ENCODE assay signal across 25 mouse cellular contexts in genomic region chr8:92724359-92724758, GRCm38 (mm10). TPM values are rescaled to one million over a fixed set of nuclear protein-coding genes. Genes with fewer than 3 reads are reported as not detected.
DNase-seq lines count a peak whose midpoint lies in the region; ATAC-seq and TF ChIP-seq lines count a peak whose summit lies in the region.
"Had no signal": no experiment of that assay in that cellular context is flagged by ENCODE, and none has a peak within 500 bp of the region (broad histone marks: within the 10 kb centered on the region; RNA-seq: fewer than 3 reads in every experiment).

No protein-coding gene starts in this region.

- TF ChIP-seq POLR2A in heart, adult 2 months (IDR thresholded peaks at IDR 0.05; ENCODE audit: insufficient read depth, low read depth, low read length) = no peak

- TF ChIP-seq CTCF in heart, adult 2 months (IDR thresholded peaks at IDR 0.05) = no peak

- H3K27ac ChIP-seq in heart, adult 2 months = peak overlapping the region; percentile 33
- H3K27ac ChIP-seq in kidney, embryonic 15.5 days = no peak overlapping the region
- H3K27ac ChIP-seq in midbrain, embryonic 10.5 days (replicated peaks) = peak overlapping the region; percentile 68
- H3K27ac ChIP-seq in midbrain, embryonic 13.5 days = no peak overlapping the region
- H3K27ac ChIP-seq in limb, embryonic 10.5 days = peak overlapping the region; percentile 30; the same call in 1 of the 2 replicates
- H3K27ac ChIP-seq: embryonic facial prominence, embryonic 13.5 days; gastrocnemius, adult 2 months; liver, embryonic 13.5 days; macrophage; neural tube, embryonic 13.5 days had no signal

- no peak overlapping the region for H3K4me2 ChIP-seq in kidney, embryonic 15.5 days
- no peak overlapping the region for H3K4me2 ChIP-seq in midbrain, embryonic 13.5 days (replicated peaks)
- H3K4me2 ChIP-seq: embryonic facial prominence, embryonic 13.5 days; liver, embryonic 13.5 days; neural tube, embryonic 13.5 days had no signal

- no peak for TF ChIP-seq EP300 in heart, adult 2 months (IDR thresholded peaks at IDR 0.05; ENCODE audit: insufficient read depth, low read depth, low read length)

- H3K4me3 ChIP-seq in heart, adult 2 months = no peak overlapping the region
- no peak overlapping the region for H3K4me3 ChIP-seq in kidney, embryonic 15.5 days (replicated peaks)
- no peak overlapping the region for H3K4me3 ChIP-seq in midbrain, embryonic 10.5 days
- no peak overlapping the region for H3K4me3 ChIP-seq in midbrain, embryonic 13.5 days (replicated peaks)
- no peak overlapping the region for H3K4me3 ChIP-seq in limb, embryonic 10.5 days
- H3K4me3 ChIP-seq: embryonic facial prominence, embryonic 13.5 days; erythroblast, embryonic 14.5 days; gastrocnemius, adult 2 months; liver, embryonic 13.5 days; neural tube, embryonic 13.5 days had no signal

- WGBS in heart, adult 2 months = 63% methylated on average over 8 of the region's 8 CpGs
- WGBS in kidney, embryonic 15.5 days = 72% methylated on average over 8 of the region's 8 CpGs
- WGBS in midbrain, embryonic 10.5 days = 84% methylated on average over 8 of the region's 8 CpGs
- WGBS in midbrain, embryonic 13.5 days = 64% methylated on average over 8 of the region's 8 CpGs
- 82% methylated on average over 8 of the region's 8 CpGs for WGBS in limb, embryonic 10.5 days

- no peaks in the 10 kb centered on the region for H3K79me2 ChIP-seq in heart, adult 2 months (replicated peaks; ENCODE audit: control insufficient read depth, insufficient read depth, low read length)

- no peaks in the 10 kb centered on the region for H3K4me1 ChIP-seq in heart, adult 2 months (ENCODE audit: control insufficient read depth, insufficient read depth, low read length)
- 0 out of 2 replicates have a peak, but pooled peaks cover 3% of the 10 kb centered on the region for H3K4me1 ChIP-seq in kidney, embryonic 15.5 days
- H3K4me1 ChIP-seq in midbrain, embryonic 10.5 days = peaks cover 43% of the 10 kb centered on the region
- H3K4me1 ChIP-seq in midbrain, embryonic 13.5 days (replicated peaks) = peaks cover 34% of the 10 kb centered on the region
- peaks cover 23% of the 10 kb centered on the region for H3K4me1 ChIP-seq in limb, embryonic 10.5 days
- H3K4me1 ChIP-seq: liver, embryonic 13.5 days had no signal

- H3K36me3 ChIP-seq in heart, adult 2 months (ENCODE audit: control insufficient read depth, insufficient read depth, low read length) = no peaks in the 10 kb centered on the region
- no peaks in the 10 kb centered on the region for H3K36me3 ChIP-seq in kidney, embryonic 15.5 days
- H3K36me3 ChIP-seq in midbrain, embryonic 10.5 days = no peaks in the 10 kb centered on the region
- H3K36me3 ChIP-seq in midbrain, embryonic 13.5 days = no peaks in the 10 kb centered on the region
- no peaks in the 10 kb centered on the region for H3K36me3 ChIP-seq in limb, embryonic 10.5 days
- H3K36me3 ChIP-seq: embryonic facial prominence, embryonic 13.5 days; liver, embryonic 13.5 days; neural tube, embryonic 13.5 days had no signal

- H3K9me3 ChIP-seq in kidney, embryonic 15.5 days (replicated peaks) = no peaks in the 10 kb centered on the region
- no peaks in the 10 kb centered on the region for H3K9me3 ChIP-seq in midbrain, embryonic 10.5 days (replicated peaks)
- no peaks in the 10 kb centered on the region for H3K9me3 ChIP-seq in midbrain, embryonic 13.5 days
- no peaks in the 10 kb centered on the region for H3K9me3 ChIP-seq in limb, embryonic 10.5 days (replicated peaks)
- H3K9me3 ChIP-seq: embryonic facial prominence, embryonic 13.5 days; liver, embryonic 13.5 days; neural tube, embryonic 13.5 days had no signal

- intact Hi-C loops in heart, adult 2 months (cut with DNase I) = no loop called here
- intact Hi-C loops in heart, postnatal 25 days (cut with DNase I) = loop anchor here (5.0 kb wide), 1 partner anchor 362 kb away; no protein-coding TSS in a partner anchor

- no peak for DNase-seq in heart, adult 2 months
- DNase-seq in heart, postnatal 25 days (ENCODE audit: low spot score) = no peak
- peak; percentile 41 for DNase-seq in kidney, postnatal 10 days
- DNase-seq in midbrain, embryonic 10.5 days (ENCODE audit: low spot score) = no peak
- DNase-seq in limb, embryonic 10.5 days (ENCODE audit: low spot score) = no peak
- DNase-seq: adrenal gland, postnatal 36 days; kidney, adult 11 months; kidney, postnatal 14 days; layer of hippocampus, postnatal 36 days; liver, embryonic 13.5 days; lung, adult 2 months; thymus, postnatal 25 days had no signal

- H3K27me3 ChIP-seq in heart, adult 2 months (ENCODE audit: control insufficient read depth, insufficient read depth, low read length) = no peaks in the 10 kb centered on the region
- H3K27me3 ChIP-seq in kidney, embryonic 15.5 days = 0 out of 2 replicates have a peak, but pooled peaks cover 11% of the 10 kb centered on the region
- H3K27me3 ChIP-seq in midbrain, embryonic 10.5 days (ENCODE audit: low read depth, poor library complexity, severe bottlenecking) = peaks cover 27% of the 10 kb centered on the region
- peaks cover 11% of the 10 kb centered on the region; the same call in 1 of the 2 replicates for H3K27me3 ChIP-seq in midbrain, embryonic 13.5 days
- H3K27me3 ChIP-seq in limb, embryonic 10.5 days (ENCODE audit: low read depth, poor library complexity, severe bottlenecking) = peaks cover 18% of the 10 kb centered on the region; the same call in 1 of the 2 replicates
- H3K27me3 ChIP-seq: liver, embryonic 13.5 days had no signal

- H3K9ac ChIP-seq in heart, adult 2 months (ENCODE audit: low read depth, low read length) = no peak overlapping the region
- H3K9ac ChIP-seq in kidney, embryonic 15.5 days = no peak overlapping the region
- no peak overlapping the region for H3K9ac ChIP-seq in midbrain, embryonic 13.5 days (replicated peaks)
- H3K9ac ChIP-seq: embryonic facial prominence, embryonic 13.5 days; liver, embryonic 13.5 days; neural tube, embryonic 13.5 days had no signal

- no peak for ATAC-seq in kidney, embryonic 15.5 days (replicated peaks; ENCODE audit: low FRiP score)
- ATAC-seq in midbrain, embryonic 13.5 days = no peak

RNA-seq across cellular contexts. Expression of gene Irx6, which starts 50.3 kb away (rescaled TPM):
- not detected for total RNA-seq in heart, adult 2 months (2021)
- 0.04 TPM in 1 of 2 replicates, not detected in the other for polyA plus RNA-seq in heart, adult 2 months (2012; rRNA removed)
- not detected for total RNA-seq in heart, postnatal 25 days (2021)
- polyA plus RNA-seq in kidney, embryonic 15.5 days (2015; fragmentation: Nextera tagmentation; extraction: Ambion mirVana) = 0.05 and 0.10 TPM in 2 replicates
- 2.3 and 3.0 TPM in 2 replicates for polyA plus RNA-seq in midbrain, embryonic 10.5 days (2016; fragmentation: Nextera tagmentation; extraction: Ambion mirVana)
- polyA plus RNA-seq in midbrain, embryonic 13.5 days (2015; fragmentation: Nextera tagmentation; extraction: Ambion mirVana) = 4.0 and 6.6 TPM in 2 replicates
- polyA plus RNA-seq in limb, embryonic 10.5 days (2016; fragmentation: Nextera tagmentation; extraction: Ambion mirVana) = 0.05 and 0.23 TPM in 2 replicates
- total RNA-seq: adrenal gland, adult 18-20 months; adrenal gland, postnatal 36 days; ES-E14; gastrocnemius, adult 2 months; gastrocnemius, postnatal 4 days; heart, postnatal 14 days had no signal
- polyA plus RNA-seq: erythroblast, embryonic 14.5 days; liver, embryonic 13.5 days; lung, adult 2 months; macrophage; spleen, adult 2 months; testis, adult 2 months had no signal

Comparison
In these comparisons a context has a peak if more than half of its experiments do, and no peak if none do; other contexts are left out.
1. H3K27ac ChIP-seq: peak in heart, adult 2 months (single experiment), midbrain, embryonic 10.5 days (single experiment) and limb, embryonic 10.5 days (single experiment); none in kidney, embryonic 15.5 days (single experiment) and midbrain, embryonic 13.5 days (single experiment).